Mouse (Mus musculus) MEL (cell line): Measurements from ENCODE around the gene Hmgcs1.

ENCODE experiments used
- CHD2 ChIP-seq: IDR thresholded peaks from 2 replicates; pipeline ENCODE4 v1.6.1; 2011; ENCODE audit warnings: low read length, improper control_type of control experiment
- CTCF ChIP-seq, 3 experiments: IDR thresholded peaks in 2 of 3; conservative IDR thresholded peaks in 1 of 3; 2 replicates each; pipeline ENCODE4 v1.5.1; 2011 to 2012; ENCODE audit warnings: low read length in 3 of 3, low read depth in 2 of 3, mild to moderate bottlenecking in 2 of 3, improper control_type of control experiment in 1 of 3, inconsistent platforms in 1 of 3, mixed read lengths in 1 of 3, moderate library complexity in 1 of 3; ENCODE audit not compliant: control insufficient read depth in 1 of 3, insufficient read depth in 1 of 3, poor library complexity in 1 of 3, severe bottlenecking in 1 of 3
- E2F4 ChIP-seq: IDR thresholded peaks from 2 replicates; pipeline ENCODE4 v1.6.1; 2011; ENCODE audit warnings: low read depth, low read length, improper control_type of control experiment, borderline replicate concordance
- ELF1 ChIP-seq: IDR thresholded peaks from 2 replicates; pipeline ENCODE4 v1.6.1; 2014; ENCODE audit warnings: low read depth, mild to moderate bottlenecking, inconsistent platforms, low read length, improper control_type of control experiment, moderate library complexity
- GABPA ChIP-seq: IDR thresholded peaks from 2 replicates; pipeline ENCODE4 v1.6.1; 2012; ENCODE audit warnings: low read depth, mild to moderate bottlenecking, inconsistent platforms, low read length, improper control_type of control experiment, moderate library complexity
- TCF12 ChIP-seq: IDR thresholded peaks from 2 replicates; pipeline ENCODE4 v1.6.1; 2014; ENCODE audit warnings: low read depth, mild to moderate bottlenecking, inconsistent platforms, low read length, improper control_type of control experiment, moderate library complexity
- ZC3H11A ChIP-seq: IDR thresholded peaks from 2 replicates; pipeline ENCODE4 v1.6.1; 2012; ENCODE audit warnings: low read depth, mild to moderate bottlenecking, inconsistent platforms, low read length, improper control_type of control experiment

DNA sequence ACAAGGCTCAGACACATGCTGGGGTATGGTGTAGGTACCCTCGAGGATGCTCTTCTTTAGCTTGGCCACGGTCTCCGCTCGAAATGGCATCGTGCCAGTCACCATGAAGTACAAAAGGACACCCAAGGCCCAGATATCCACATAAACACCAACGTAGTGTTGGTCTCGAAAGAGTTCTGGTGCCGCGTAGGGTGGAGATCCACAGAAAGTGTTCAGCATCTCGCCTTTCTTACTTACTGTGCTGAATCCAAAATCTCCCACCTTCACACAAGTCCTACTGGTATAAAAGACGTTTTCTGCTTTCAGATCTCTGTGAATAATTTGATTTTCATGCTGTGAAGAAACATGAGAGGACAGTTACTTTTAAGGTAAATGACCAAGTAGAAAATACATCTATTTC lies 22.3 kb downstream of the Hmgcs1 start:
- TF ChIP-seq E2F4 (no peak), CTCF (IDR thresholded peaks at IDR 0.05 in 2 of 3, conservative IDR thresholded peaks at IDR 0.05 in 1 of 3; ENCODE audit: control insufficient read depth in 1 of 3, insufficient read depth in 1 of 3, low read depth in 2 of 3, low read length in 3 of 3, poor library complexity in 1 of 3, severe bottlenecking in 1 of 3) (no peak), ZC3H11A (no peak), ELF1 (no peak), TCF12 (no peak), GABPA (no peak), CHD2 (no peak)
